Mouse (Mus musculus) MEL (cell line): Measurements from ENCODE around the gene Ppp2r3c.
"Not testable (repeated sequence)": the region's sequence is repeated elsewhere in the genome, so short reads cannot be mapped to it uniquely, and the experiment has no call there.

ENCODE experiments used
- CTCF ChIP-seq, 3 experiments: IDR thresholded peaks in 2 of 3; conservative IDR thresholded peaks in 1 of 3; 2 replicates each; pipeline ENCODE4 v1.5.1; 2011 to 2012; ENCODE audit warnings: low read length in 3 of 3, low read depth in 2 of 3, mild to moderate bottlenecking in 2 of 3, improper control_type of control experiment in 1 of 3, inconsistent platforms in 1 of 3, mixed read lengths in 1 of 3, moderate library complexity in 1 of 3; ENCODE audit not compliant: control insufficient read depth in 1 of 3, insufficient read depth in 1 of 3, poor library complexity in 1 of 3, severe bottlenecking in 1 of 3
- GATA1 ChIP-seq: IDR thresholded peaks from 2 replicates; pipeline ENCODE4 v1.6.1; 2011; ENCODE audit warnings: low read depth, low read length, improper control_type of control experiment
- POLR2AphosphoS2 ChIP-seq: IDR thresholded peaks from 2 replicates; pipeline ENCODE4 v1.6.1; 2011; ENCODE audit warnings: low read length, improper control_type of control experiment
- SIN3A ChIP-seq: IDR thresholded peaks from 2 replicates; pipeline ENCODE4 v1.6.1; 2012; ENCODE audit warnings: low read length, improper control_type of control experiment, inconsistent platforms

- TF ChIP-seq GATA1; SIN3A; POLR2AphosphoS2; CTCF (IDR thresholded peaks at IDR 0.05 in 2 of 3, conservative IDR thresholded peaks at IDR 0.05 in 1 of 3; ENCODE audit: control insufficient read depth in 1 of 3, insufficient read depth in 1 of 3, low read depth in 2 of 3, low read length in 3 of 3, poor library complexity in 1 of 3, severe bottlenecking in 1 of 3): not testable (repeated sequence)
Measured at GRCm38 (mm10) chr12:55229626-55230519, 72.9 kb downstream of the Ppp2r3c start, which contains the start of gene Srp54c.
